Mouse (Mus musculus) midbrain, postnatal 0 days (tissue): ENCODE measurements around the gene Fads1. TPM values are rescaled to one million over a fixed set of nuclear protein-coding genes. Genes with fewer than 3 reads are reported as not detected.

ENCODE experiments used
- ATAC-seq: fragments of 200-750 bp; cut with Nextera tagmentation; 2 replicates; pipeline ENCODE4 v1.8.0; 2017; ENCODE audit warnings: moderate number of reproducible peaks, mild to moderate bottlenecking, moderate TSS enrichment, moderate library complexity; ENCODE audit not compliant: low FRiP score
- DNase-seq: peaks from one replicate; pipeline ENCODE4 v3.0.0-alpha.2; 2015; ENCODE audit warnings: low spot score
- H3K27ac ChIP-seq: fragments of 300-500 bp; sonication (generic); 2 replicates; pipeline ENCODE4 v1.5.1; 2014; ENCODE audit warnings: low read depth, mild to moderate bottlenecking, low read length, mixed read lengths
- H3K27me3 ChIP-seq: fragments of 300-500 bp; sonication (generic); 2 replicates; pipeline ENCODE4 v1.6.1; 2014; ENCODE audit warnings: low read length, control low read depth, mixed read lengths; ENCODE audit not compliant: insufficient read depth
- H3K36me3 ChIP-seq: fragments of 300-500 bp; sonication (generic); 2 replicates; pipeline ENCODE4 v1.6.1; 2014; ENCODE audit warnings: low read length, control low read depth, mixed read lengths; ENCODE audit not compliant: insufficient read depth
- H3K4me1 ChIP-seq: fragments of 300-500 bp; sonication (generic); 2 replicates; pipeline ENCODE4 v1.6.1; 2014; ENCODE audit warnings: mild to moderate bottlenecking, control low read depth, antibody characterized with exemption, low read length, mixed read lengths; ENCODE audit not compliant: insufficient read depth
- H3K4me2 ChIP-seq: fragments of 300-500 bp; sonication (generic); 2 replicates; pipeline ENCODE4 v1.6.1; 2014; ENCODE audit warnings: low read depth, mild to moderate bottlenecking, low read length, mixed read lengths; ENCODE audit not compliant: poor library complexity, severe bottlenecking
- H3K4me3 ChIP-seq: fragments of 300-500 bp; sonication (generic); 2 replicates; pipeline ENCODE4 v1.5.1; 2014; ENCODE audit warnings: low read depth, mild to moderate bottlenecking, low read length, moderate library complexity
- H3K9ac ChIP-seq: fragments of 300-500 bp; sonication (generic); replicated peaks from 2 replicates; pipeline ENCODE4 v1.6.1; 2014; ENCODE audit warnings: mild to moderate bottlenecking, low read length, moderate library complexity, mixed read lengths; ENCODE audit not compliant: poor library complexity, severe bottlenecking
- H3K9me3 ChIP-seq: fragments of 300-500 bp; sonication (generic); 2 replicates; pipeline ENCODE4 v1.6.1; 2016; ENCODE audit warnings: low read length, control low read depth
- CTCF ChIP-seq: IDR thresholded peaks from 2 replicates; pipeline ENCODE4 v1.5.1; 2016; ENCODE audit warnings: antibody characterized with exemption, mild to moderate bottlenecking
- WGBS: fragments of 180-500 bp; shearing (Covaris S2); extraction: QIAGEN DNeasy Blood & Tissue Kit; methylation state at CpG from one replicate; pipeline ENCODE4 v1.1.7; 2014; 5-methylcytosine and 5-hydroxymethylcytosine counted together
- polyA plus RNA-seq: library from polyadenylated mRNA; unstranded; fragments of >200 nt; fragmentation: Nextera tagmentation; extraction: Ambion mirVana; gene quantifications from 2 replicates; pipeline ENCODE4 v1.2.1, GENCODE M21; 2015
- total RNA-seq: library from RNA; depleted of rRNA; stranded (reverse); fragments of >200 nt; gene quantifications from 2 replicates; pipeline ENCODE4 v1.2.3, GENCODE M21; 2014

Fads1 gene
- total and polyA plus RNA-seq, 2 experiments from 2014 or later, result 153 to 184 TPM

DNA sequence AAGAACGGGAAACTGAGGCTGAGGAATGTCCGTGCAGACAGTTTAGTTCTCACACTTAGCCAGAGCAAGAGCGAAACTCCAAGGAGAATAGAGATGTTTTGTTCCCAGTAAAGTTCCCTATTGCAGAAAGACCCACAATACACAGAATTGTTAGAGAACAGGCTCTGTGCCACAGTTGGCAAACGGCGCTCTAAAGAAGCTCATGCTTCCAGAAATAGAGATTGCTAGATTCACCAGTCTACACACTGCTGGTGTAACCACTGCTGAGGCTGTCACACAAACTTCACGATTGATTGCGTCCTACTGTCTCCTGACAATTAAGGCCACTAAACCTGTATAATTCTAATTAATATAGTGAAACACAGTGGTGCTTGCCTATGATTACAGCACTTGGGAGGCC, 1.5 kb upstream of the Fads1 start:
- no peaks in the 10 kb centered on the region for H3K9me3 ChIP-seq
- no peak overlapping the region for H3K27ac ChIP-seq
- 81% methylated on average over 7 of the region's 7 CpGs for WGBS
- no peak for TF ChIP-seq CTCF
- DNase-seq, result peak; percentile 43
- H3K9ac ChIP-seq, result no peak overlapping the region
- no peaks in the 10 kb centered on the region for H3K27me3 ChIP-seq
- no peak overlapping the region for H3K4me2 ChIP-seq
- no peak overlapping the region for H3K4me3 ChIP-seq
- H3K36me3 ChIP-seq, result peaks cover 7% of the 10 kb centered on the region
- no peak for ATAC-seq
- peaks cover 7% of the 10 kb centered on the region; the same call in 1 of the 2 replicates for H3K4me1 ChIP-seq

DNA sequence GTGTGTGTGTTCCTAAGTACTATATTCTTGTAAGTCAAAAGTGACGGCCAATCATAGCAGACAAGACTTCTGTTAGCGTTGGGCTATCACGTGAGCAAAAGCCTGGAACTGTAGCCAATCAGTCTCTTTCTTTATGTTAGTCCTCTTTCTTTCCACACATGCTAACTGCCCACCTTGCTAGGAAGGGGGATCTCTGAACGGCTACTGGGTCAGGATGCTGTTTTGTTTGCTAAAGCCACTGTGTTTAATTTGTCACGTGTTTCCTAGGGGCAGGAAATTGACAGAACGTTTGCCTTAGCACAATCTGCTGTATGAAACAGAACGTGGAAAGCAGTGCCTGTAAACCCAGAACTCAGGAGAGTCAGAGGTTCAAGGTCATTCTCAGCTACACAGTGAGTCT, 546 bp upstream of the Fads1 start:
- peak; percentile 44 for DNase-seq
- H3K4me1 ChIP-seq, result peaks cover 7% of the 10 kb centered on the region; the same call in 1 of the 2 replicates
- H3K27me3 ChIP-seq, result no peaks in the 10 kb centered on the region
- no peak for TF ChIP-seq CTCF
- peaks cover 16% of the 10 kb centered on the region for H3K36me3 ChIP-seq
- no peaks in the 10 kb centered on the region for H3K9me3 ChIP-seq
- ATAC-seq, result 0 out of 2 replicates have a peak, but pooled peaks have one; percentile 13
- H3K9ac ChIP-seq, result peak overlapping the region; percentile 98; the same call in 1 of the 2 replicates
- peak overlapping the region; percentile 82 for H3K4me2 ChIP-seq
- 19% methylated on average over 7 of the region's 7 CpGs for WGBS
- H3K4me3 ChIP-seq, result peak overlapping the region; percentile 94
- peak overlapping the region; percentile 96; the same call in 1 of the 2 replicates for H3K27ac ChIP-seq

DNA sequence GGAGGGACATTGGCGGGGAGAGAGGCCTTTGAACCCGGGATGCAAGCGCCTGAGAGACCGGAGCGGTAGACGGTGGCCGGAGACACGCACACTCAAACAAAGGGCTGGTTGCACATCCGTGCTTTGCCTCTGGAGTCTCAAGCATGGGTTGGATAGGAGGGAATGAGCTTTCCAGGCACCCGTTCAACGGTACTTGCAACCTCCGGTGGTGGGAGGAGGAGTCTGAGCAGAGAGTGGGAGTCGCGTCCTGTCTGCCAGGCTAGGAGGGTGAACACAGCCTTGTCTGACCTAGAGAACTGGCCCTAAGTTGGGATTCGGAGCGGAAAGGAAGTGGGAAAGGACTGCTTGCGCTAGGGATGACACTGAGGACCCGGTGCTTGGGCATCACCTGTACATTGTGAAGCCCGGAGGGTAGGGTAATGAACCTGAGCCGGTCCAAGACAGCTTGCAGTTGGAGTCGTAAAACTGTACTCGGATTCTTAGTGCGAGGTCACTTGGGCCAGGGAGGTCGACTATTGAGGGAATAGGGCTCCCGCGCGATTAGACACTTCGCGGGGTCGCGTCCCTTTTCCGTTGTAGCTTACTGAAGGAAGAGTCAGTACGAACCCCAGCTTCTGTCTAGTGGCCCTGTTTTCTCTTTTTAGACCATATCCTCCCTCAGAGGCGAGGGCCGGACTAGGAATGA, 753 bp downstream of the Fads1 start:
- Histone ChIP-seq H3K27me3 (no peaks in the 10 kb centered on the region), H3K4me1 (peaks cover 7% of the 10 kb centered on the region; the same call in 1 of the 2 replicates), H3K9me3 (no peaks in the 10 kb centered on the region), H3K27ac (peak overlapping the region; percentile 96), H3K4me2 (peak overlapping the region; percentile 82), H3K9ac (peak overlapping the region; percentile 98), H3K36me3 (peaks cover 20% of the 10 kb centered on the region), H3K4me3 (peak overlapping the region; percentile 94)
- DNase-seq, result peak; percentile 92
- under 1% methylated on average over 35 of the region's 35 CpGs for WGBS
- peak; percentile 85 for ATAC-seq
- no peak for TF ChIP-seq CTCF

DNA sequence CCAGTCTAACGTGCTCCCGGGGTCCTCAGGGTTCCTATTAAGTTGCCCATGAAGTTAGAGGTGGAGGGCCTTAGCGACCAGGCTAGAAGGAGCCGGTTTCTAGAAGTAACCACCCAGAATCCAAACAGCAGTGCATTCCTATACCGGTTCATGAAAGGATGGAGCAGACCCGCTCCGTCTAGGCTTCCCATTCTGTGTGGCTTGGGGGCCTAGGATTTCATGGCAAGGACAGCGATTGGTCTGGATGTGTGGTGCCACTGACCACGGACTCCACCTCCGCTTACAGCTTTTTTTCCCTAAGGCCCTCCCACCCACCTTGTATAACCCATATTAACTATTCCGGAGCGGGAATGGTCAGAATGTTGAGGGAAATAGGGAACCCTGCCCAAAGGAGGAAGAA, 1.4 kb downstream of the Fads1 start:
- peak; percentile 78 for DNase-seq
- peak overlapping the region; percentile 96 for H3K27ac ChIP-seq
- 3% methylated on average over 12 of the region's 12 CpGs for WGBS
- H3K36me3 ChIP-seq, result peaks cover 20% of the 10 kb centered on the region
- peaks cover 7% of the 10 kb centered on the region; the same call in 1 of the 2 replicates for H3K4me1 ChIP-seq
- H3K9me3 ChIP-seq, result no peaks in the 10 kb centered on the region
- peak overlapping the region; percentile 98 for H3K9ac ChIP-seq
- no peak for TF ChIP-seq CTCF
- H3K27me3 ChIP-seq, result no peaks in the 10 kb centered on the region
- H3K4me2 ChIP-seq, result peak overlapping the region; percentile 82
- no peak for ATAC-seq
- peak overlapping the region; percentile 94 for H3K4me3 ChIP-seq

DNA sequence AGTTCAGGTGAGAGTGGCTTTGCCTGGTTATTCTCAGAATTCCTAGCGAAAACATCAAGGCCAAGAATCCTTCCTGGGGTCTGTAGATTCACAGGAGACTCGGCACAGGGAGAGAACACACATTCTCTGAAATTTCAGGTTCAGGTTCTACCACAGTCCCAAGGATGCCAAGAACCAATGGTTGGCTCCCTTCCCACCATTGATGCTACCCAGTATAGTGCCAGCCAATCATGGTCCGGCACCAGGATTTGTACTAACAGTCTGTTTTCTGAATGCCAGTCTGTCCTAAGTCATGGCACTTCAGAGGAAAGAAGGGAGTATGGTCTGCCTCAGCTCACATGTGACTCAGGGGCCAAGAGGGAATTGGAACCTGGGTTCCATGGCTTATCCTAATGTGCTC, 3.2 kb downstream of the Fads1 start:
- peaks cover 7% of the 10 kb centered on the region; the same call in 1 of the 2 replicates for H3K4me1 ChIP-seq
- no peak overlapping the region for H3K9ac ChIP-seq

DNA sequence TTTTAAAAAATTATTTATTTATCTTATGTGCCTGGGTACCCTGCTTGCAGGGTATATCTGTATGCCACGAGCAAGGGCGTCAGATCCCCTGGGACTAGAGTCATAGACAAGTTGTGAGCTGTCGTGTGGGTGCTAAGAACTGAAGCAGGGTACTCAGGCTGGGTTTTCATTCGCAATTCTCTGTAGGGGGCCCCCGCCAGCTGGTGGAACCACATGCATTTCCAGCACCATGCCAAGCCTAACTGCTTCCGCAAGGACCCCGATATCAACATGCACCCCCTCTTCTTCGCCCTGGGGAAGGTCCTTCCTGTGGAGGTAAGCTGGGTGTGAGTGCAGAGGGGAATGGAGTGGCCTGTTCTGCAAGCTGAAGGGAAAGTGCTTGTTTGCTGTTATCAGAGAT, 3.9 kb downstream of the Fads1 start:
- DNase-seq (no peak), ATAC-seq (no peak)
- Histone ChIP-seq H3K4me1 (peaks cover 7% of the 10 kb centered on the region; the same call in 1 of the 2 replicates), H3K4me2 (no peak overlapping the region), H3K27me3 (no peaks in the 10 kb centered on the region), H3K9ac (no peak overlapping the region), H3K9me3 (no peaks in the 10 kb centered on the region), H3K27ac (no peak overlapping the region), H3K4me3 (no peak overlapping the region), H3K36me3 (peaks cover 28% of the 10 kb centered on the region)
- WGBS, result 95% methylated on average over 8 of the region's 8 CpGs
- TF ChIP-seq CTCF, result no peak

More for the DNA sequence above, 3.2 kb downstream of the Fads1 start:
- DNase-seq (no peak), ATAC-seq (no peak)
- H3K4me3 ChIP-seq, result no peak overlapping the region
- no peaks in the 10 kb centered on the region for H3K27me3 ChIP-seq
- 92% methylated on average over 3 of the region's 3 CpGs for WGBS
- no peaks in the 10 kb centered on the region for H3K9me3 ChIP-seq
- no peak overlapping the region for H3K27ac ChIP-seq
- no peak overlapping the region for H3K4me2 ChIP-seq
- TF ChIP-seq CTCF, result no peak
- peaks cover 28% of the 10 kb centered on the region for H3K36me3 ChIP-seq
